Mouse (Mus musculus) urinary bladder, postnatal 4 days (tissue): ENCODE results near the gene Agtr2.
"Not testable (repeated sequence)": the region's sequence is repeated elsewhere in the genome, so short reads cannot be mapped to it uniquely, and the experiment has no call there.

Experiments used
- DNase-seq, 2 experiments: peaks; one replicate each; pipeline ENCODE4 v3.0.0; 2021 to 2022; ENCODE audit warnings: low spot score in 2 of 2

Gene Agtr2

DNA sequence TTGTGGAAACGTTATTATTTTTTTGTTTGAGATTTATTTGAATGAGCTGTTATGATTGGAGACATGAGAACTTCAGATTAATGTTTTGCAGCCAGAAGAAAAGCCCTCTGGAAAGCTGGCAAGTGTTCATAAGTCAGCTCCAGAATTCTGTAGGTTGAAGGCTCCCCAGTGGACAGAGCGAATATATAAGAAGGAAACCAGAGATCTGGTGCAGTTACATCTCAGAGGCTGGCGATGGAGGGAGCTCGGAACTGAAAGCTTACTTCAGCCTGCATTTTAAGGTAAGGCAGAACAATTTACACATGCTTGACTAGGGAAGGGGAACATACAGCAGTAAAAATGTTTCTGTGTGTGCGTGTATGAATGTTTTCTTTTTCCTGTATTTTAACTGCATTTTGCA, at the start of gene Agtr2:
TSS of gene Agtr2 (plus strand) at position 131 of the 400 bp plus-strand sequence.
- no peak for DNase-seq

DNA sequence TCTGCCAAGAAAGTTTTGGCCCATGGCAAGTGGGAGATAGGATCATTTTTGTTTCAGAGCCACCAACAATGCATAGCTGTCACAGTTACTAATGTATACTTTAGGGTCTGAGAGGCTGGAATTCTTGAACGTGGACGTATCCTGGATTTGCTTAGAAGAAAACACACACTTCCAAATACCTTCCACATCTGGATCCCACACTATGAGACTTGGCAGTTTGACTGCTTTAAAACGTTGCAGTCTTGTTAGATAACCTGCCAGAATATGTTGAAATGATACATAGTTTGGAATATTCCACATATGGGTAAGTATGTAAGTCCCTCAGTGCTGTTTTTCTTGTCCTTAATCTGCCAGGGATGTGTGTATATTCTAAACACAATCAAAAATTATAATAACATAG, 31.8 kb upstream of the Agtr2 start:
- DNase-seq: no peak

DNA sequence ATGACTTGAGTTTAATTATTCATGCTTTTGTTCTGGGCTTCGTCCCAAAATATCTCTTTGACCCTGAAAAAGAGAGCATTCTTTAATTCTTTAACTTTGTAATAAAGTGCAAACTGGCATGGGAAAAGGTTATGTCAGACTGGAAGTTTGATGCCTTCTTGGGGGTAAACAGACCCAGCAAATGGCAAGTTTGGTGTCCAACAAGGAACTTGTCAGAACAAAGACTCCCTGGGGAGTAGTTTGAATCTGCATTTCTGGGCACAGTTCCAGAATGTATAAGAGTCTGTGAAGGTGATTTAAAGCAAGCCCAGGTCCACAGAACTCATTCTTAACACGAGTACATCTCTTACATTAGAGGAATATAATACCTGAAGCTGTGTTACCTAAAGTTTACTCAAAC, 3.8 kb downstream of the Agtr2 start:
- no peak for DNase-seq

DNA sequence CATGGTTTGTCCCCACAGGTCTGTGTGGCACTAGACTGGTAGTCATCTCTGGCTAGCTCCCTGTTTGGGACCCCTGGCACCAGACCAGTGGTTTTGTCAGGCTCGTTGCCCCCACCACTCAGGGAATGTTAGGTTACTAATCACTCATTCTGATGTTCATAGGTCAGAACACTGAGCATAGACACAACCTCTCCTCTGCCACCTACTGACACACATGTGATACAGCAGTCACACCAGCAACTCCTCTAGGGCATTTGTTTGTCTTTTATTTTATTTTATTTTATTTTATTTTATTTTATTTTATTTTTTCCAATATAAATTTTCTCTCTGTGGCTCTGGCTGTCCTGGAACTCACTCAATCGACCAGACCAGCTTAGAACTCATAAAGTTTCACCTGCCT, 15.9 kb downstream of the Agtr2 start:
- no peak for DNase-seq

DNA sequence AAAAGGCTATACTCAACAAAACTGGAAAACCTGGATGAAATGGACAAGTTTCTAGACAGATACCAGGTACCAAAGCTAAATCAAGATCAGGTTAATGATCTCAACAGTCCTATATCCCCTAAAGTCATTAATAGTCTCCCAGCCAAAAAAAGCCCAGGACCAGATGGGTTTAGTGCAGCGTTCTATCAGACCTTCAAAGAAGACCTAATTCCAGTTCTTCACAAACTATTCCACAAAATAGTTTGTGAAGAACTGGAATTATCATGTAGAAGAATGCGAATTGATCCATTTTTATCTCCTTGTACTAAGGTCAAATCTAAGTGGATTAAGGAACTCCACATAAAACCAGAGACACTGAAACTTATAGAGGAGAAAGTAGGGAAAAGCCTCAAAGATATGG, 23.0 kb downstream of the Agtr2 start:
- not testable (repeated sequence) for DNase-seq

DNA sequence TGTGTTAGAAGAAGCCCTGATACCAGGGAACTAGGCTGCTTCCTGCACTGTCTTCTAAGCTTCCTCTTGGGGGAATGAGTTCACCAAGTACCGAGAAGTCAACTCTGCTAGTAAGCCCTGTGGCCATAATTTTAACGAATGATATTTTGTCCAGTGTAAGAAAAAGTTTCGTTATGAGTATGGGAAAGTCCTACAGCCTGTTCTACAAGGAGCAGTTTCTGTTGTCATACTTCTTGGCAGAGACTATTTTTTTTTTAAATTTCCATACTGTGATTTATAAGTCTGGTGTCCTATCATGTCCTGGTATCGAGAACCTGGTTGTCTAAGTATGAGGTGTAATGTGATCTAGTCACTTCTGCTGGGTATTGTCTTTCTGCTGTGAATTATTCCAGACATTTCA, 38.2 kb downstream of the Agtr2 start:
- no peak for DNase-seq
